Mouse (Mus musculus) cerebellum, adult 18-20 months (tissue): ENCODE measurements at regions not wholly inside any gene's neighbourhood (a gene's known extent, or its start where the extent isn't known, plus 50 kb on each side); places are given as distances from the start of the nearest gene placed in this dataset.

Source experiments
- DNase-seq, 2 experiments: peaks; one replicate each; pipeline ENCODE4 v3.0.0; 2021

GRCm38 (mm10) chr4:12369551-12369950 is 197.7 kb upstream of the Fam92a start:
- no peak for DNase-seq

GRCm38 (mm10) chr4:12356992-12357634 is 185.3 kb upstream of the Fam92a start:
- DNase-seq: no peak

- DNase-seq: no peak
These were observed 181.6 kb upstream of the Fam92a start for GRCm38 (mm10) chr4:12353337-12353856.

GRCm38 (mm10) chr4:12339236-12339635 is 167.4 kb upstream of the Fam92a start:
- no peak for DNase-seq

- no peak for DNase-seq
These were observed 163.2 kb upstream of the Fam92a start for GRCm38 (mm10) chr4:12334832-12335587.

GRCm38 (mm10) chr4:12334429-12334828 is 162.6 kb upstream of the Fam92a start:
- DNase-seq: no peak

GRCm38 (mm10) chr4:12316024-12316423 is 144.2 kb upstream of the Fam92a start:
- no peak for DNase-seq

GRCm38 (mm10) chr4:12308332-12308731 is 136.5 kb upstream of the Fam92a start:
- no peak for DNase-seq

GRCm38 (mm10) chr4:12306618-12307565 is 135.1 kb upstream of the Fam92a start:
- no peak for DNase-seq

GRCm38 (mm10) chr4:12287079-12287686 is 115.4 kb upstream of the Fam92a start:
- no peak for DNase-seq

- no peak for DNase-seq
These were observed 114.6 kb upstream of the Fam92a start for GRCm38 (mm10) chr4:12286391-12286790.

GRCm38 (mm10) chr4:12285983-12286382 is 114.2 kb upstream of the Fam92a start:
- no peak for DNase-seq

- DNase-seq: no peak
These were observed 106.1 kb upstream of the Fam92a start for GRCm38 (mm10) chr4:12277949-12278348.

GRCm38 (mm10) chr4:12273369-12273768 is 101.6 kb upstream of the Fam92a start:
- DNase-seq: no peak

GRCm38 (mm10) chr4:12272914-12273313 is 101.1 kb upstream of the Fam92a start:
- DNase-seq: no peak

GRCm38 (mm10) chr4:12272378-12272777 is 100.6 kb upstream of the Fam92a start:
- DNase-seq: no peak

GRCm38 (mm10) chr4:12263746-12264145 is 91.9 kb upstream of the Fam92a start:
- no peak for DNase-seq

GRCm38 (mm10) chr4:12263197-12263596 is 91.4 kb upstream of the Fam92a start:
- no peak for DNase-seq

GRCm38 (mm10) chr4:12247994-12248393 is 76.2 kb upstream of the Fam92a start:
- no peak for DNase-seq

- DNase-seq: no peak
These were observed 74.8 kb upstream of the Fam92a start for GRCm38 (mm10) chr4:12246595-12246994.

- DNase-seq: peak; percentile 67 to 75
These were observed 69.2 kb upstream of the Fam92a start for GRCm38 (mm10) chr4:12240941-12241571.

GRCm38 (mm10) chr4:12230731-12231130 is 58.9 kb upstream of the Fam92a start:
- DNase-seq: peak; percentile 12 to 22
